Mouse (Mus musculus) forebrain, embryonic 11.5 days (tissue): ENCODE measurements around the gene Ppp2r1a. TPM values are rescaled to one million over a fixed set of nuclear protein-coding genes. Genes with fewer than 3 reads are reported as not detected.

Source experiments
- ATAC-seq: fragments of 200-750 bp; cut with Nextera tagmentation; replicated peaks from 2 replicates; pipeline ENCODE4 v1.8.0; 2017; ENCODE audit warnings: moderate TSS enrichment; ENCODE audit not compliant: low FRiP score
- DNase-seq: peaks from one replicate; pipeline ENCODE4 v3.0.0-alpha.2; 2017; ENCODE audit warnings: low spot score
- H3K27ac ChIP-seq: fragments of 300-500 bp; sonication (generic); 2 replicates; pipeline ENCODE4 v1.5.1; 2014; ENCODE audit warnings: low read depth, low read length
- H3K27me3 ChIP-seq: fragments of 300-500 bp; sonication (generic); 2 replicates; pipeline ENCODE4 v1.6.1; 2014; ENCODE audit warnings: mild to moderate bottlenecking, low read length, mixed read lengths; ENCODE audit not compliant: control insufficient read depth, insufficient read depth
- H3K36me3 ChIP-seq: fragments of 300-500 bp; sonication (generic); 2 replicates; pipeline ENCODE4 v1.6.1; 2014; ENCODE audit warnings: mild to moderate bottlenecking, low read length, moderate library complexity, mixed read lengths; ENCODE audit not compliant: control insufficient read depth, insufficient read depth
- H3K4me1 ChIP-seq: fragments of 300-500 bp; sonication (generic); replicated peaks from 2 replicates; pipeline ENCODE4 v1.6.1; 2014; ENCODE audit warnings: low read length, mixed read lengths; ENCODE audit not compliant: control insufficient read depth, insufficient read depth
- H3K4me2 ChIP-seq: fragments of 300-500 bp; sonication (generic); 2 replicates; pipeline ENCODE4 v1.6.1; 2014; ENCODE audit warnings: low read depth, mild to moderate bottlenecking, low read length, moderate library complexity, mixed read lengths; ENCODE audit not compliant: severe bottlenecking
- H3K4me3 ChIP-seq: fragments of 300-500 bp; sonication (generic); 2 replicates; pipeline ENCODE4 v1.5.1; 2014; ENCODE audit warnings: low read depth, low read length
- H3K9ac ChIP-seq: fragments of 300-500 bp; sonication (generic); 2 replicates; pipeline ENCODE4 v1.6.1; 2014; ENCODE audit warnings: low read length
- H3K9me3 ChIP-seq: fragments of 300-500 bp; sonication (generic); 2 replicates; pipeline ENCODE4 v1.6.1; 2016; ENCODE audit warnings: low read length, mixed read lengths; ENCODE audit not compliant: control insufficient read depth
- WGBS: fragments of 180-500 bp; shearing (Covaris S2); extraction: QIAGEN DNeasy Blood & Tissue Kit; methylation state at CpG from one replicate; pipeline ENCODE4 v1.1.7; 2014; 5-methylcytosine and 5-hydroxymethylcytosine counted together
- polyA plus RNA-seq: library from polyadenylated mRNA; unstranded; fragments of >200 nt; fragmentation: Nextera tagmentation; extraction: Ambion mirVana; gene quantifications from 2 replicates; pipeline ENCODE4 v1.2.1, GENCODE M21; 2014

Ppp2r1a gene
- polyA plus RNA-seq, 1 experiment from 2014 or later, result 523 TPM

DNA sequence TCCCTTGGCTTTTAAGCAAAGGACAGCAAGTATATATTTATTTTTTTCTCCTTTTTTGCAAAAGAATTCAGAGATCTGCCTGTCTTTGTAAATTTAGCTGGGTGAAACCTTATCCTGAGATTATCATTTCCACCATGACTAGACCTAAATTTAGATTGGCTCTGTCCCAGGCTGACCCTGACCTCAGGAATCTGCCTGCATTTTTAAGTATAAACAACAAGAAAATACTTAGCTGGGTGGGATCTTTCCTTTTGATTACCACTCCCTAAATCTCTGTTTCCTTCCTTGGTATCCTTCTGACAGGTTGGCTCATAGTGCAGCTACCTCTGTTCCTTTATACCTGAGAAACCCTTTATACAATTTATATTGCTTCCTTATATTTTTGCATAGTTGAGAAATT is 21.6 kb downstream of the Ppp2r1a start:
- DNase-seq, result no peak
- no peaks in the 10 kb centered on the region for H3K9me3 ChIP-seq
- H3K4me1 ChIP-seq, result no peaks in the 10 kb centered on the region

GRCm38 (mm10) chr17:20993716-20994115 is 48.6 kb downstream of the Ppp2r1a start:
- H3K27me3 ChIP-seq, result no peaks in the 10 kb centered on the region
- no peaks in the 10 kb centered on the region for H3K9me3 ChIP-seq
- H3K4me2 ChIP-seq, result no peak overlapping the region
- H3K27ac ChIP-seq, result no peak overlapping the region
- no peak for ATAC-seq
- no peaks in the 10 kb centered on the region for H3K4me1 ChIP-seq
- 82% methylated on average over 2 of the region's 2 CpGs for WGBS
- no peaks in the 10 kb centered on the region for H3K36me3 ChIP-seq
- no peak overlapping the region for H3K4me3 ChIP-seq
- no peak overlapping the region for H3K9ac ChIP-seq
- no peak for DNase-seq

More for the DNA sequence above, 21.6 kb downstream of the Ppp2r1a start:
- H3K36me3 ChIP-seq, result peaks cover 2% of the 10 kb centered on the region; the same call in 1 of the 2 replicates
- H3K27me3 ChIP-seq, result no peaks in the 10 kb centered on the region
- no peak overlapping the region for H3K4me2 ChIP-seq
- no peak for ATAC-seq
- H3K4me3 ChIP-seq, result no peak overlapping the region
- no peak overlapping the region for H3K27ac ChIP-seq
- no peak overlapping the region for H3K9ac ChIP-seq

DNA sequence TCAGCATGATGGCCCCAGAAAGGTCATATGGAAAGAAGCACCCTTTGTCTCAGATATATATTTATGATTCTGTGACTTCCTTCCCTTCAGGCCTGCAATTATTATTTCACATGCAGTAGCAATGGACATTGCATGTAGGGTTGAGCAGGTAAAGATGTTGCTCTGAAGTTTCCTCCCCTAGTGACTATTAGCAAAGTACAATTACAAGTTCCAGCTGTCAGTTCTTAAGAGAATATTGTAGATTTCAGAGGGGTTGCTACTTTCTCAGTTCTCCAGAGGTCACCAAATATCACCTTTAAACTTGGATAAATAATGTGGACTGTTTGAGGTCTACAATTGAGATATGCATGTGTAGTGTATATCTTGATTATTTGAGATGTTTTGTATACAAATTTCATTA is 51.3 kb downstream of the Ppp2r1a start, which contains the start of gene Vmn1r233:
Gene Vmn1r233 (minus strand): TSS at position 101 of the 400 bp plus-strand sequence.
- Histone ChIP-seq H3K9ac (no peak within 1 kb of the TSS), H3K27me3 (no peaks in the 10 kb centered on the region), H3K27ac (no peak within 1 kb of the TSS), H3K4me3 (no peak within 1 kb of the TSS), H3K4me2 (no peak within 1 kb of the TSS), H3K9me3 (no peaks in the 10 kb centered on the region), H3K4me1 (no peaks in the 10 kb centered on the region), H3K36me3 (no peaks in the 10 kb centered on the region)
- ATAC-seq, result no peak
- no peak for DNase-seq

GRCm38 (mm10) chr17:21008382-21009331 is 63.5 kb downstream of the Ppp2r1a start, which contains the start of gene Zfp160:
TSS of gene Zfp160 (plus strand) at chr17:21008903.
- 6% methylated on average over 36 of the region's 36 CpGs for WGBS
- H3K9ac ChIP-seq, result peak within 1 kb of the TSS; percentile 87

GRCm38 (mm10) chr17:21009726-21010125 is 64.6 kb downstream of the Ppp2r1a start:
- no peaks in the 10 kb centered on the region for H3K27me3 ChIP-seq
- peak overlapping the region; percentile 77 for H3K4me3 ChIP-seq
- DNase-seq (no peak), ATAC-seq (no peak)
- H3K27ac ChIP-seq, result no peak overlapping the region
- peak overlapping the region; percentile 87 for H3K9ac ChIP-seq
- H3K4me2 ChIP-seq, result peak overlapping the region; percentile 58
- H3K4me1 ChIP-seq, result no peaks in the 10 kb centered on the region
- 24% methylated on average over 1 of the region's 1 CpGs for WGBS
- H3K9me3 ChIP-seq, result no peaks in the 10 kb centered on the region
- no peaks in the 10 kb centered on the region; the same call in 1 of the 2 replicates for H3K36me3 ChIP-seq

More at GRCm38 (mm10) chr17:21008382-21009331, 63.5 kb downstream of the Ppp2r1a start, which contains the start of gene Zfp160:
- H3K4me3 ChIP-seq, result peak within 1 kb of the TSS; percentile 77
- peak; percentile 98 for ATAC-seq
- DNase-seq, result peak; percentile 88
- H3K36me3 ChIP-seq, result no peaks in the 10 kb centered on the region; the same call in 1 of the 2 replicates
- H3K4me2 ChIP-seq, result peak within 1 kb of the TSS; percentile 58
- peak within 1 kb of the TSS; percentile 58 for H3K27ac ChIP-seq
- H3K27me3 ChIP-seq, result no peaks in the 10 kb centered on the region
- H3K4me1 ChIP-seq, result no peaks in the 10 kb centered on the region
- no peaks in the 10 kb centered on the region for H3K9me3 ChIP-seq

Other genes with a start within 250 kb of the Ppp2r1a start
- gene Vmn1r227, start 215.5 kb upstream of the Ppp2r1a start, polyA plus RNA-seq, result not detected in 2 replicates
- not detected in 2 replicates for gene Vmn1r228, start 159.2 kb upstream of the Ppp2r1a start, polyA plus RNA-seq
- 0.03 TPM in 1 of 2 replicates, not detected in the other for gene Vmn1r229, start 133.8 kb upstream of the Ppp2r1a start, polyA plus RNA-seq
- gene Vmn1r230, start 104.9 kb upstream of the Ppp2r1a start, polyA plus RNA-seq, result not detected in 2 replicates
- gene Vmn1r231, start 40.2 kb upstream of the Ppp2r1a start, polyA plus RNA-seq, result not detected in 2 replicates
- not detected in 2 replicates for gene Vmn1r232, start 25.6 kb upstream of the Ppp2r1a start, polyA plus RNA-seq
- not detected in 2 replicates for gene Vmn1r233, start 51.2 kb downstream of the Ppp2r1a start, polyA plus RNA-seq
- 17.5 and 17.6 TPM in 2 replicates for gene Zfp160, start 63.6 kb downstream of the Ppp2r1a start, polyA plus RNA-seq